In genomic region chr7:6414626-6415441, GRCm38 (mm10) we compare ENCODE assay signal across 11 mouse cellular contexts. TPM values are rescaled to one million over a fixed set of nuclear protein-coding genes. Genes with fewer than 3 reads are reported as not detected.
DNase-seq lines count a peak whose midpoint lies in the region; ATAC-seq lines count a peak whose summit lies in the region.
"Had no signal": no experiment of that assay in that cellular context is flagged by ENCODE, and none has a peak within 500 bp of the region (broad histone marks: within the 10 kb centered on the region; RNA-seq: fewer than 3 reads in every experiment).

No protein-coding gene starts in this region.

- ATAC-seq in forebrain, embryonic 15.5 days (replicated peaks) = peak; percentile 88
- ATAC-seq in intestine, embryonic 16.5 days = no peak

- H3K4me3 ChIP-seq in forebrain, embryonic 15.5 days = peak overlapping the region; percentile 42
- no peak overlapping the region for H3K4me3 ChIP-seq in limb, embryonic 10.5 days
- no peak overlapping the region for H3K4me3 ChIP-seq in intestine, embryonic 16.5 days (ENCODE audit: low read length)
- H3K4me3 ChIP-seq: limb, embryonic 12.5 days had no signal

- DNase-seq in left cerebral cortex, adult 18-20 months (ENCODE audit: low spot score in 2 of 2) = peak; percentile 26 to 29
- no peak for DNase-seq in left cerebral cortex, adult 11 months (ENCODE audit: low spot score)
- peak; percentile 24 to 37 for DNase-seq in left cerebral cortex, postnatal 25 days (ENCODE audit: low spot score in 2 of 2)
- peak; percentile 18 to 30 for DNase-seq in right cerebral cortex, postnatal 36 days (ENCODE audit: low spot score in 2 of 2)
- no peak for DNase-seq in limb, embryonic 10.5 days (ENCODE audit: low spot score)
- DNase-seq in adrenal gland, adult 8-10 months = no peak

- H3K9me3 ChIP-seq in forebrain, embryonic 15.5 days = no peaks in the 10 kb centered on the region
- H3K9me3 ChIP-seq in limb, embryonic 10.5 days (replicated peaks) = no peaks in the 10 kb centered on the region
- no peaks in the 10 kb centered on the region for H3K9me3 ChIP-seq in intestine, embryonic 16.5 days (ENCODE audit: control insufficient read depth, low read length)
- H3K9me3 ChIP-seq: limb, embryonic 12.5 days had no signal

- WGBS in forebrain, embryonic 15.5 days = 7% methylated on average over 21 of the region's 22 CpGs
- 7% methylated on average over 21 of the region's 22 CpGs for whole genome bisulfite sequencing in limb, embryonic 10.5 days
- 8% methylated on average over 19 of the region's 22 CpGs for WGBS in intestine, embryonic 16.5 days

- no peaks in the 10 kb centered on the region for H3K4me1 ChIP-seq in forebrain, embryonic 15.5 days
- H3K4me1 ChIP-seq in limb, embryonic 10.5 days = no peaks in the 10 kb centered on the region
- no peaks in the 10 kb centered on the region for H3K4me1 ChIP-seq in intestine, embryonic 16.5 days (ENCODE audit: control insufficient read depth, insufficient read depth, low read length)
- H3K4me1 ChIP-seq: limb, embryonic 12.5 days had no signal

- H3K27me3 ChIP-seq in forebrain, embryonic 15.5 days = no peaks in the 10 kb centered on the region
- peaks cover 5% of the 10 kb centered on the region; the same call in 1 of the 2 replicates for H3K27me3 ChIP-seq in limb, embryonic 10.5 days (ENCODE audit: low read depth, poor library complexity, severe bottlenecking)
- H3K27me3 ChIP-seq in intestine, embryonic 16.5 days (replicated peaks; ENCODE audit: control insufficient read depth, insufficient read depth, low read length) = no peaks in the 10 kb centered on the region
- H3K27me3 ChIP-seq: CH12.LX had no signal

- H3K4me2 ChIP-seq in forebrain, embryonic 15.5 days (replicated peaks) = peak overlapping the region; percentile 49
- no peak overlapping the region for H3K4me2 ChIP-seq in intestine, embryonic 16.5 days (ENCODE audit: low read depth, low read length)
- H3K4me2 ChIP-seq: heart, embryonic 11.5 days; limb, embryonic 12.5 days had no signal

- peak overlapping the region; percentile 35 for H3K9ac ChIP-seq in forebrain, embryonic 15.5 days (replicated peaks)
- H3K9ac ChIP-seq in intestine, embryonic 16.5 days (ENCODE audit: low read depth, low read length) = no peak overlapping the region
- H3K9ac ChIP-seq: limb, embryonic 12.5 days had no signal

- H3K27ac ChIP-seq in forebrain, embryonic 15.5 days (replicated peaks) = no peak overlapping the region
- H3K27ac ChIP-seq in limb, embryonic 10.5 days = no peak overlapping the region
- H3K27ac ChIP-seq in intestine, embryonic 16.5 days (ENCODE audit: low read length) = no peak overlapping the region
- H3K27ac ChIP-seq: limb, embryonic 12.5 days had no signal

- intact Hi-C loops in left cerebral cortex, postnatal 25 days (cut with DNase I) = no loop called here

- no peaks in the 10 kb centered on the region for H3K36me3 ChIP-seq in forebrain, embryonic 15.5 days
- no peaks in the 10 kb centered on the region for H3K36me3 ChIP-seq in limb, embryonic 10.5 days
- H3K36me3 ChIP-seq in intestine, embryonic 16.5 days (ENCODE audit: control insufficient read depth, insufficient read depth, low read length) = no peaks in the 10 kb centered on the region
- H3K36me3 ChIP-seq: limb, embryonic 12.5 days had no signal

RNA-seq across cellular contexts. Expression of gene Gm20715, which starts 4.8 kb away (rescaled TPM):
- total RNA-seq in left cerebral cortex, adult 18-20 months (2021) = under 1 TPM; 0.21 to 0.28 TPM
- 0.06 TPM in 1 of 2 replicates, not detected in the other for polyA plus RNA-seq in forebrain, embryonic 15.5 days (2015; fragmentation: Nextera tagmentation; extraction: Ambion mirVana)
- under 1 TPM; 0.09 to 0.16 TPM for total RNA-seq in left cerebral cortex, postnatal 25 days (2021)
- 0.03 TPM in 1 of 2 replicates, not detected in the other for polyA plus RNA-seq in limb, embryonic 10.5 days (2016; fragmentation: Nextera tagmentation; extraction: Ambion mirVana)
- polyA plus RNA-seq in intestine, embryonic 16.5 days (2015; fragmentation: Nextera tagmentation; extraction: Ambion mirVana) = not detected in 2 replicates
- total RNA-seq in adrenal gland, adult 8-10 months (2022) = under 1 TPM in 1 of 4 experiments, not detected in 3; 0.05 TPM
- total RNA-seq: CH12.LX had no signal
- polyA plus RNA-seq: heart, embryonic 11.5 days; limb, embryonic 12.5 days had no signal

RNA-seq across cellular contexts. Expression of gene Smim17, which starts 16.3 kb away (rescaled TPM):
- total RNA-seq in left cerebral cortex, adult 18-20 months (2021) = 10 to 100 TPM; 14.0 to 14.5 TPM
- 2.6 and 3.4 TPM in 2 replicates for polyA plus RNA-seq in forebrain, embryonic 15.5 days (2015; fragmentation: Nextera tagmentation; extraction: Ambion mirVana)
- total RNA-seq in left cerebral cortex, postnatal 25 days (2021) = 10 to 100 TPM; 15.8 to 17.0 TPM
- 0.09 and 0.34 TPM in 2 replicates for polyA plus RNA-seq in limb, embryonic 10.5 days (2016; fragmentation: Nextera tagmentation; extraction: Ambion mirVana)
- 0.11 and 0.39 TPM in 2 replicates for polyA plus RNA-seq in intestine, embryonic 16.5 days (2015; fragmentation: Nextera tagmentation; extraction: Ambion mirVana)
- 1 to 10 TPM in 2 of 4 experiments, under 1 TPM in 2; 0.35 to 1.4 (median 0.78) TPM for total RNA-seq in adrenal gland, adult 8-10 months (2022)
- total RNA-seq: CH12.LX had no signal
- polyA plus RNA-seq: heart, embryonic 11.5 days had no signal

RNA-seq across cellular contexts. Expression of gene Olfr1344, which starts 23.7 kb away (rescaled TPM):
- 1 to 10 TPM in 1 of 2 experiments, under 1 TPM in 1; 0.40 to 1.0 TPM for total RNA-seq in left cerebral cortex, adult 18-20 months (2021)
- polyA plus RNA-seq in forebrain, embryonic 15.5 days (2015; fragmentation: Nextera tagmentation; extraction: Ambion mirVana) = not detected in 2 replicates
- 1 to 10 TPM in 1 of 2 experiments, under 1 TPM in 1; 0.46 to 1.7 TPM for total RNA-seq in left cerebral cortex, postnatal 25 days (2021)
- polyA plus RNA-seq in limb, embryonic 10.5 days (2016; fragmentation: Nextera tagmentation; extraction: Ambion mirVana) = not detected in 2 replicates
- not detected in 2 replicates for polyA plus RNA-seq in intestine, embryonic 16.5 days (2015; fragmentation: Nextera tagmentation; extraction: Ambion mirVana)
- total RNA-seq in adrenal gland, adult 8-10 months (2022) = under 1 TPM in 2 of 4 experiments, not detected in 2; 0.27 to 0.46 TPM
- total RNA-seq: CH12.LX had no signal
- polyA plus RNA-seq: heart, embryonic 11.5 days; limb, embryonic 12.5 days had no signal

RNA-seq across cellular contexts. Expression of gene Zfp28, which starts 31.7 kb away (rescaled TPM):
- 1 to 10 TPM; 7.7 to 8.6 TPM for total RNA-seq in left cerebral cortex, adult 18-20 months (2021)
- polyA plus RNA-seq in forebrain, embryonic 15.5 days (2015; fragmentation: Nextera tagmentation; extraction: Ambion mirVana) = 21.5 and 23.3 TPM in 2 replicates
- 1 to 10 TPM; 6.3 to 6.4 TPM for total RNA-seq in left cerebral cortex, postnatal 25 days (2021)
- 9.2 and 13.9 TPM in 2 replicates for polyA plus RNA-seq in limb, embryonic 10.5 days (2016; fragmentation: Nextera tagmentation; extraction: Ambion mirVana)
- 6.1 and 7.6 TPM in 2 replicates for polyA plus RNA-seq in intestine, embryonic 16.5 days (2015; fragmentation: Nextera tagmentation; extraction: Ambion mirVana)
- 1 to 10 TPM; 4.2 to 9.0 (median 6.5) TPM for total RNA-seq in adrenal gland, adult 8-10 months (2022)

RNA-seq across cellular contexts. Expression of gene Olfr1336, which starts 41.1 kb away (rescaled TPM):
- not detected for total RNA-seq in left cerebral cortex, adult 18-20 months (2021)
- polyA plus RNA-seq in forebrain, embryonic 15.5 days (2015; fragmentation: Nextera tagmentation; extraction: Ambion mirVana) = 0.03 TPM in 1 of 2 replicates, not detected in the other
- not detected for total RNA-seq in left cerebral cortex, postnatal 25 days (2021)
- not detected in 2 replicates for polyA plus RNA-seq in limb, embryonic 10.5 days (2016; fragmentation: Nextera tagmentation; extraction: Ambion mirVana)
- polyA plus RNA-seq in intestine, embryonic 16.5 days (2015; fragmentation: Nextera tagmentation; extraction: Ambion mirVana) = not detected in 2 replicates
- under 1 TPM in 1 of 4 experiments, not detected in 3; 0.03 TPM for total RNA-seq in adrenal gland, adult 8-10 months (2022)
- total RNA-seq: CH12.LX had no signal
- polyA plus RNA-seq: heart, embryonic 11.5 days; limb, embryonic 12.5 days had no signal

Comparison
In these comparisons a context has a peak if more than half of its experiments do, and no peak if none do; other contexts are left out.
1. DNase-seq: peak in left cerebral cortex, adult 18-20 months (2 of 2), left cerebral cortex, postnatal 25 days (2 of 2) and right cerebral cortex, postnatal 36 days (2 of 2); none in left cerebral cortex, adult 11 months (single experiment), limb, embryonic 10.5 days (single experiment) and adrenal gland, adult 8-10 months (single experiment).
2. RNA of gene Smim17, which starts 16.3 kb away (total RNA-seq): 15.8 to 17.0 TPM in left cerebral cortex, postnatal 25 days and 14.0 to 14.5 TPM in left cerebral cortex, adult 18-20 months; 0.35 to 1.4 TPM in adrenal gland, adult 8-10 months; every median in the first group is over 4 times any median in the second.